Mouse (Mus musculus): ENCODE data around the gene Cct5. TPM values are rescaled to one million over a fixed set of nuclear protein-coding genes. Genes with fewer than 3 reads are reported as not detected.
A peak's percentile ranks its signal among the peaks of the same experiment; 100 is the strongest.

The Cct5 gene
- 100 to 1,000 TPM; 147 to 158 TPM for total RNA-seq (2021)

DNA sequence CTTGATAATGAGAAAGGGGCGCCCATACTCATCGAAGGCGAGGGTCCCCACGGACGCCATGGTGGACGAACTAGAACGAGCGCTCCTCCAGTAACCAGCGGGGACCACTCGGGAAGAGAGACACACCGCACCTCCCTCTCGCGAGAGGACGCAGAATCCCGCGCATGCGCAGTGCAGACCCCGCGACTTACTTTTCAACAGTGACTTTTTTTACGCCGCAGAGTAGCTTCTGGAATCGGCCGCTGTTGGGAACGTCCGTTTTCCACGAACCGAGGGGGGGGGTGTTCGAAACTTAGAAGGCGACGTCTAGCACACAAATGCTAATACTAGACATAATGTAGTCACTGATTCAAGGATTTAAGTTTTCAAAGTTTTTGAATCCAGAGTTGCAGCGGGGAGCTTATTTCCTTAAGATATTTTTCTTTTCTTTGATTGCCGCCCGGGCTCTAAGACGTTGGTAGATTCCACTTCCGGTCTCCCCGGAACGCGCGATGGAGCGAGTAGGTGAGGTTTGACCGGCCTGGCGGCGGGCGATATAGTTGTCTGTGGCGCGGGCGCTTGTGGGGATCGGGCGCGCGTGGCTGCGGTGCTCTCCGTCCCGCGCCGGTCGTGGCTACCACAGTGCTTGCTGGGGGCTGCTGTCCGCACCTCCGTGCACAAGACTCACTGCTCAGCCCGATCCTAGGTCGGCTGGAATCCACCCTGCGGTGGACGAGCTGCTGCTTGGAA is at the start of gene Cct5, which contains the start of gene Fam173b:
TSS of gene Cct5 (minus strand) at position 159 of the 729 bp plus-strand sequence.
TSS of gene Fam173b (plus strand) at position 207 of the 729 bp plus-strand sequence.
- DNase-seq (ENCODE audit: low spot score) = peak; percentile 95
- intact Hi-C loops (cut with DNase I) = no loop called here

GRCm38 (mm10) chr15:31650821-31651220 is 49.2 kb upstream of the Cct5 start:
- no peak for DNase-seq (ENCODE audit: low spot score)
- intact Hi-C loops (cut with DNase I) = no loop called here

DNA sequence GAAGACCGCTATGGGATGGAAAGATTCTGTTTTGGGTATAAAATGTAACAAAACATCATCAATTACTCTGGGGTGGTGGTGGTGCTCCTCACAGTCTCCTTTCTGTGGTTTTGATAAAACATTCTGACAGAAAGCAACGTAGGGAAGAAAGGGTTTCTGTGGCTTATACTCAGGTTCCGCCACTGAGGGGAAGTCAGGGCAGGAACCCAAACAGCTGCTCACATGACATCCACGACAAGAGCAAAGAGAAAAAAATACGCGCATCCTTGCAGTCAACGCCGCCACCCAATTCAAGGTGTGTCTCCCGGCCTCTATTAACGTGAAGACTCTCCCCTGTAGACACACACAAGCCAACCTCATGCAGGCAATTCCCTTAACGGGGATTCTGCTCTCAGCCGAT is 48.1 kb upstream of the Cct5 start:
- intact Hi-C loops (cut with DNase I) = no loop called here
- DNase-seq (ENCODE audit: low spot score) = no peak

DNA sequence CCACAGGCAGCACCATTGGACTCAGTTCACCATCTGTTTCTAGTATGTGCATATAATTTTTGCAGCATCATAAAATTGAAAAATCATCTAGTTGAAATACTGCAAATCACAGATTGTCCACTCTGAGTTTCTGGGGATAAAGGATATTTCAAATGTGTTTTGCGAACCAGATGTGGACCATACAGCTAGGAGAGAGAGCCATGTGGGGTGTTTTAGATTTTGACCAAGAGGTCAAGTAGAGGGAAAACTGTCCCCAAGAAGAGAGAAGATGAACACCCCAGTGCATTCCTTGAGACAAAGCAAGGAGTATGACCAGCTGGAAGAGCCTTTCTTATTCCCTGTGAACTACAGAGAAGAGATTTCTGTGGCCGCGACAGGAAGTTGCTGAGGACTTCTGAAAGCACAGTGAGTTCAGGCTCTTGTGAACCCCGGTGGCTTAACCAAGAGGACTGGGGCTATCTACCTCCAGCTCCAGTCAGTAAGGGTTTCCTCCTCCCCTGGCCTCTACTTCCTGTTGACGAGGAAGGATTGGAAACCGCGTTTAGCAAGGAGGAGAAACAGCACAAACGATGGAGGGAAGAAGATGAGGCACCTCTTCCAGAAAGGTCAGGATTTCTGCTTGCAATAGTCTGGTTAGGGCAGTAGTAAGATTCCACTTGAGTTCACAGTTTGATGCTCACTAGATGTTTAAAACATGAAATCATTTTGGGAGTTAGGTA is 46.4 kb upstream of the Cct5 start:
- intact Hi-C loops (cut with DNase I) = no loop called here
- DNase-seq (ENCODE audit: low spot score) = no peak

- intact Hi-C loops (cut with DNase I) = no loop called here
- no peak for DNase-seq (ENCODE audit: low spot score)
Observed at GRCm38 (mm10) chr15:31647225-31647624, 45.6 kb upstream of the Cct5 start.

- DNase-seq (ENCODE audit: low spot score) = no peak
- intact Hi-C loops (cut with DNase I) = no loop called here
Observed at GRCm38 (mm10) chr15:31636091-31636595, 34.5 kb upstream of the Cct5 start.

- DNase-seq (ENCODE audit: low spot score) = no peak
- intact Hi-C loops (cut with DNase I) = no loop called here
Observed at GRCm38 (mm10) chr15:31634582-31634981, 33.0 kb upstream of the Cct5 start.

GRCm38 (mm10) chr15:31632478-31632877 is 30.9 kb upstream of the Cct5 start:
- intact Hi-C loops (cut with DNase I) = no loop called here

GRCm38 (mm10) chr15:31631396-31631858 is 29.8 kb upstream of the Cct5 start:
- intact Hi-C loops (cut with DNase I) = no loop called here
- no peak for DNase-seq (ENCODE audit: low spot score)

More at GRCm38 (mm10) chr15:31632478-31632877, 30.9 kb upstream of the Cct5 start:
- no peak for DNase-seq (ENCODE audit: low spot score)

GRCm38 (mm10) chr15:31629556-31629955 is 28.0 kb upstream of the Cct5 start:
- DNase-seq (ENCODE audit: low spot score) = no peak
- intact Hi-C loops (cut with DNase I) = no loop called here

DNA sequence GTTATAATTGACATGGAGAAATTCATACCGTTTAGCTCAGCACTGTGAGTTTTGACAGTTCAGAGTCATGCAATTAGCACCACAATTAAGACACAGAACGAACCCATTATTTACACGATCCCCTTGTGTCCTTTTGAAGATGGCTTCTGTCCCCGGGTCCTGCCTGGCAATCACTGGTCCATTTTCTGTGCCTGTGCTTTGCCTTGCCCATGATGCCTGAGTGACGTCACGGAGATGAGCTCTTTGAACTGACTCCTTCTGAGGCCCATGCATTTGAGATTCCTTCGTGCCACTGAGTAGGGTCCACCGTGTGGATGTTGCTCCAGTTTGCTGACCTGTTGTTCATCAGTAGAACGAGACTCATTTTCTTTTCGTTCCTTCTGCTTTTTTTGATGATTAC is 26.6 kb upstream of the Cct5 start:
- DNase-seq (ENCODE audit: low spot score) = no peak
- intact Hi-C loops (cut with DNase I) = no loop called here

- no peak for DNase-seq (ENCODE audit: low spot score)
- intact Hi-C loops (cut with DNase I) = no loop called here
Observed at GRCm38 (mm10) chr15:31627277-31628154, 25.9 kb upstream of the Cct5 start.

GRCm38 (mm10) chr15:31619521-31619920 is 17.9 kb upstream of the Cct5 start:
- intact Hi-C loops (cut with DNase I) = no loop called here
- DNase-seq (ENCODE audit: low spot score) = no peak

DNA sequence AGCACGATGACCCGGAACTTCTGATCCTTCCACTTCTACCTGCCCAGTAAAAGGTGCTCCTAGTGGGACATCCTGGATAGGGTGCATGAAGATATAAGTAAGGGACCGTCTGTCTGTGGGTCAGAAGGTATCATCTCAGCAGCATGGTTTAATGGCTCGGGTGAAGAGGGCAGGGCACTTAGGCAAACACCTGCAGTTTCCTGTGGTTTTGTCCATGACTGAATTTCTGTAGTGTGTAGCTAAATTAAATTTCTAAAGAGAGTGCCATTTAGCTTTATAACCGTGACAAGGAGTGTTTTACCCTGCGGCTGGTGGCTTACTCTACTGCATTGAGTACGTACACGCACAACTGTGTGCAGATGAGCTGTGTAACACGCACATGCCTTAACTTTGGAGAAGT is 15.7 kb upstream of the Cct5 start:
- intact Hi-C loops (cut with DNase I) = no loop called here
- DNase-seq (ENCODE audit: low spot score) = no peak

GRCm38 (mm10) chr15:31614666-31615065 is 13.1 kb upstream of the Cct5 start:
- no peak for DNase-seq (ENCODE audit: low spot score)
- intact Hi-C loops (cut with DNase I) = no loop called here

GRCm38 (mm10) chr15:31613826-31614453 is 12.3 kb upstream of the Cct5 start:
- intact Hi-C loops (cut with DNase I) = no loop called here
- DNase-seq (ENCODE audit: low spot score) = no peak

- DNase-seq (ENCODE audit: low spot score) = no peak
- intact Hi-C loops (cut with DNase I) = no loop called here
Observed at GRCm38 (mm10) chr15:31611976-31612375, 10.4 kb upstream of the Cct5 start.

- DNase-seq (ENCODE audit: low spot score) = no peak
- intact Hi-C loops (cut with DNase I) = no loop called here
Observed at GRCm38 (mm10) chr15:31611027-31611426, 9.4 kb upstream of the Cct5 start.

- DNase-seq (ENCODE audit: low spot score) = no peak
- intact Hi-C loops (cut with DNase I) = no loop called here
Observed at GRCm38 (mm10) chr15:31606821-31607220, 5.2 kb upstream of the Cct5 start.

DNA sequence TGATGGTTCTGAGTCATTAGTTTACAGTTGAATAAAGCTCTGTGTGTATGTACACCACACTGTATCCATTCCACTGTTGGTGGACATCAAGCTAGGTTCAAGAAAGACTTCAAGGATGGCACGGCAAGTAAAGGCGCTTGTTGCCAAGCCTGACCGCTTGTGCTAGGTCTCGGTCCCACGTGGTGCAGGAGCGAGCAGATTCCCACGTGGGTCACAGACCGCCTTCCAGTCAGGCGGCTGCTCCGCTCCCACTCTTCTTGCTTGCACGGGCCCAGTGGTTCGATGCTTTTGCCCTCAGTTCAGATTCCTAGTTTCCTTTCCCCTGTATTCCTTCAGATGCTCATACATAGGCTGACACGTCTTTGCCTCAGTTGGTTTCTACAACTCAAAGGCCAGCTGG is 1.5 kb upstream of the Cct5 start:
- DNase-seq (ENCODE audit: low spot score) = no peak
- intact Hi-C loops (cut with DNase I) = no loop called here

Measured in heart, postnatal 25 days (tissue).